In the genomic region with DNA sequence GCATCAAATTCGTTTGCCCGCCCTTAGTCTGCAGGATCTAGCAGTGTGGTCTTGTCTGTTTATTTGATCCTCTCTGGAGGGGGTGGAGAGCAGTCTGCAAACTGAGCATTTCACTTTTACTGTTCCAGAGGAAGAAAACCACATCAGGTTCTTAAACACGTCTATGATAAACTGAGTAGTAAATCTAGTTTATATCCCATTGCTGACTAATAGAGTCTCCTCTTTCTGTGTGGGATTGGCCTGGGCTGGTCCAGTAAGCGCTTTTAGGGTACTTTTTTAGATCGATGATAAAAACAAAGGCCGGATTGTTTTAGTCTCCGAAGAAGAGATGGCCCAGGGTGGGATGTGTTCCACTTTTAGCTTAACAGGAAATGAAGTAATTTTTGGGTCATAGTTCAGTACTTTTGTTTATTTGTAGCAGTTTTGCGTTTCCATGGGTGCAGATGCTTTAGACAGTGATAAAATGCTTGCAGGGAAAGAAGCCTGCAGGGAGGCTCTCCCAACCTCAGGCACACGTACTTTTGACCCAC, we compare ENCODE assay signal across 8 mouse cellular contexts.
DNase-seq lines count a peak whose midpoint lies in the region; ATAC-seq and TF ChIP-seq lines count a peak whose summit lies in the region.

No protein-coding gene starts in this region.

- 69% methylated on average over 9 of the region's 9 CpGs for WGBS in midbrain, embryonic 14.5 days
- 65% methylated on average over 9 of the region's 9 CpGs for WGBS in midbrain, embryonic 13.5 days
- WGBS in hindbrain, embryonic 12.5 days, result 58% methylated on average over 9 of the region's 9 CpGs
- 16% methylated on average over 9 of the region's 9 CpGs for WGBS in lung, postnatal 0 days

- no peak overlapping the region for H3K27ac ChIP-seq in midbrain, embryonic 14.5 days (replicated peaks; ENCODE audit: low read depth, low read length)
- no peak overlapping the region for H3K27ac ChIP-seq in midbrain, embryonic 13.5 days
- peak overlapping the region; percentile 40; the same call in 1 of the 2 replicates for H3K27ac ChIP-seq in hindbrain, embryonic 12.5 days
- H3K27ac ChIP-seq in lung, postnatal 0 days (ENCODE audit: low read length), result peak overlapping the region; percentile 69

- H3K9me3 ChIP-seq in midbrain, embryonic 14.5 days (ENCODE audit: control insufficient read depth, low read length), result no peaks in the 10 kb centered on the region
- H3K9me3 ChIP-seq in midbrain, embryonic 13.5 days, result no peaks in the 10 kb centered on the region
- no peaks in the 10 kb centered on the region for H3K9me3 ChIP-seq in hindbrain, embryonic 12.5 days (replicated peaks)
- no peaks in the 10 kb centered on the region for H3K9me3 ChIP-seq in lung, postnatal 0 days (ENCODE audit: low read length)

- H3K36me3 ChIP-seq in midbrain, embryonic 14.5 days (ENCODE audit: control insufficient read depth, insufficient read depth, low read length), result no peaks in the 10 kb centered on the region
- 0 out of 2 replicates have a peak, but pooled peaks cover 6% of the 10 kb centered on the region for H3K36me3 ChIP-seq in midbrain, embryonic 13.5 days
- H3K36me3 ChIP-seq in hindbrain, embryonic 12.5 days, result peaks cover 4% of the 10 kb centered on the region; the same call in 1 of the 2 replicates
- H3K36me3 ChIP-seq in lung, postnatal 0 days (ENCODE audit: insufficient read depth, low read length), result no peaks in the 10 kb centered on the region

- DNase-seq in midbrain, embryonic 14.5 days, result peak; percentile 3
- peak; percentile 66 for DNase-seq in embryo, embryonic 11 days
- peak; percentile 89 for DNase-seq in lung, postnatal 0 days (ENCODE audit: low spot score)
- no peak for DNase-seq in right cerebral cortex, postnatal 25 days

- no peak overlapping the region for H3K9ac ChIP-seq in midbrain, embryonic 14.5 days (replicated peaks; ENCODE audit: low read length)
- H3K9ac ChIP-seq in midbrain, embryonic 13.5 days (replicated peaks), result no peak overlapping the region
- no peak overlapping the region for H3K9ac ChIP-seq in hindbrain, embryonic 12.5 days
- H3K9ac ChIP-seq in lung, postnatal 0 days (replicated peaks; ENCODE audit: low read depth), result no peak overlapping the region

- no peaks in the 10 kb centered on the region for H3K27me3 ChIP-seq in midbrain, embryonic 14.5 days (ENCODE audit: control insufficient read depth, insufficient read depth, low read length)
- H3K27me3 ChIP-seq in midbrain, embryonic 13.5 days, result no peaks in the 10 kb centered on the region
- no peaks in the 10 kb centered on the region for H3K27me3 ChIP-seq in hindbrain, embryonic 12.5 days
- no peaks in the 10 kb centered on the region for H3K27me3 ChIP-seq in lung, postnatal 0 days (replicated peaks; ENCODE audit: insufficient read depth, low read length)

- H3K4me3 ChIP-seq in midbrain, embryonic 14.5 days (replicated peaks; ENCODE audit: low read depth, low read length), result no peak overlapping the region
- no peak overlapping the region for H3K4me3 ChIP-seq in midbrain, embryonic 13.5 days (replicated peaks)
- no peak overlapping the region for H3K4me3 ChIP-seq in hindbrain, embryonic 12.5 days
- H3K4me3 ChIP-seq in lung, postnatal 0 days (ENCODE audit: low read depth, low read length), result no peak overlapping the region

- no peak for ATAC-seq in midbrain, embryonic 14.5 days (ENCODE audit: low FRiP score, low TSS enrichment)
- ATAC-seq in midbrain, embryonic 13.5 days, result no peak
- ATAC-seq in hindbrain, embryonic 12.5 days (ENCODE audit: low FRiP score), result no peak
- peak; percentile 87 for ATAC-seq in lung, postnatal 0 days
- no peak for ATAC-seq in erythroid progenitor cell, adult 5-6 weeks (replicated peaks; ENCODE audit: low FRiP score, poor library complexity, severe bottlenecking)
- no peak for ATAC-seq in cerebellum, adult (ENCODE audit: insufficient number of reproducible peaks, low FRiP score, low TSS enrichment)

- TF ChIP-seq EP300 in lung, postnatal 0 days (IDR thresholded peaks at IDR 0.05), result peak; percentile 86

- no peak for TF ChIP-seq CTCF in lung, postnatal 0 days (IDR thresholded peaks at IDR 0.05)

- no peaks in the 10 kb centered on the region for H3K4me1 ChIP-seq in midbrain, embryonic 14.5 days (ENCODE audit: control insufficient read depth, insufficient read depth, low read length)
- 0 out of 2 replicates have a peak, but pooled peaks cover 6% of the 10 kb centered on the region for H3K4me1 ChIP-seq in midbrain, embryonic 13.5 days (replicated peaks)
- H3K4me1 ChIP-seq in hindbrain, embryonic 12.5 days, result peaks cover 6% of the 10 kb centered on the region; the same call in 1 of the 2 replicates
- peaks cover 10% of the 10 kb centered on the region; the same call in 1 of the 2 replicates for H3K4me1 ChIP-seq in lung, postnatal 0 days (ENCODE audit: insufficient read depth, low read depth, low read length)

- H3K4me2 ChIP-seq in midbrain, embryonic 14.5 days (ENCODE audit: low read length), result no peak overlapping the region
- H3K4me2 ChIP-seq in midbrain, embryonic 13.5 days (replicated peaks), result no peak overlapping the region
- no peak overlapping the region for H3K4me2 ChIP-seq in hindbrain, embryonic 12.5 days (replicated peaks)
- no peak overlapping the region for H3K4me2 ChIP-seq in lung, postnatal 0 days (replicated peaks; ENCODE audit: low read depth, low read length)

Comparison
In these comparisons a context has a peak if more than half of its experiments do, and no peak if none do; other contexts are left out.
1. H3K27ac ChIP-seq: peak in hindbrain, embryonic 12.5 days (single experiment) and lung, postnatal 0 days (single experiment); none in midbrain, embryonic 14.5 days (single experiment) and midbrain, embryonic 13.5 days (single experiment).